Mouse (Mus musculus) brown adipose tissue, adult 24 weeks (tissue): ENCODE results near the gene Psip1. TPM values are rescaled to one million over a fixed set of nuclear protein-coding genes. Genes with fewer than 3 reads are reported as not detected.
"Not testable (repeated sequence)": the region's sequence is repeated elsewhere in the genome, so short reads cannot be mapped to it uniquely, and the experiment has no call there.

Experiments used
- H3K27ac ChIP-seq: fragments of 200-500 bp; replicated peaks from 2 replicates; pipeline ENCODE4 v1.5.1; 2012; ENCODE audit warnings: low read depth, mild to moderate bottlenecking, low read length
- H3K4me1 ChIP-seq: fragments of 200-500 bp; 2 replicates; pipeline ENCODE4 v1.6.1; 2012; ENCODE audit warnings: low read length, mixed read lengths; ENCODE audit not compliant: control insufficient read depth, insufficient read depth, insufficient read length
- H3K4me3 ChIP-seq: fragments of 200-500 bp; 2 replicates; pipeline ENCODE4 v1.5.1; 2012; ENCODE audit warnings: low read depth, mild to moderate bottlenecking, low read length, moderate library complexity; ENCODE audit not compliant: insufficient read depth
- polyA plus RNA-seq: library from polyadenylated mRNA; stranded (reverse); fragments of >200 nt; gene quantifications from 2 replicates; pipeline ENCODE4 v1.2.4, GENCODE M21; 2012; ENCODE audit not compliant: missing spikeins, insufficient read depth, insufficient read length

The Psip1 gene
- polyA plus RNA-seq, 1 experiment, result 14.9 TPM

DNA sequence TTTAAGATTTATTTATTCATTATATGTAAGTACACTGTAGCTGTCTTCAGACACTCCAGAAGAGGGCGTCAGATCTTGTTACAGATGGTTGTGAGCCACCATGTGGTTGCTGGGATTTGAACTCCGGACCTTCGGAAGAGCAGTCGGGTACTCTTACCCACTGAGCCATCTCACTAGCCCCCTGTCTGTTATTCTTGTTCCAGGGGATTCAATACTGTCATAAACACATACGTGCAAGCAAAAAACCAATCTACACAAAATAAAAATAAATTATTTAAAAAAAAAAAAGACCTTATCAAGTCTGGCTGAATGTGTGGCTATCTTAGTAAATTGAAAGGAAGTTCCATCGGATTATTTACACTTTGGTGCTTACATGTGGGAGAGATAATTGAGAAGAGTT lies 29.9 kb upstream of the Psip1 start:
- not testable (repeated sequence) for H3K4me3 ChIP-seq, H3K27ac ChIP-seq, H3K4me1 ChIP-seq

DNA sequence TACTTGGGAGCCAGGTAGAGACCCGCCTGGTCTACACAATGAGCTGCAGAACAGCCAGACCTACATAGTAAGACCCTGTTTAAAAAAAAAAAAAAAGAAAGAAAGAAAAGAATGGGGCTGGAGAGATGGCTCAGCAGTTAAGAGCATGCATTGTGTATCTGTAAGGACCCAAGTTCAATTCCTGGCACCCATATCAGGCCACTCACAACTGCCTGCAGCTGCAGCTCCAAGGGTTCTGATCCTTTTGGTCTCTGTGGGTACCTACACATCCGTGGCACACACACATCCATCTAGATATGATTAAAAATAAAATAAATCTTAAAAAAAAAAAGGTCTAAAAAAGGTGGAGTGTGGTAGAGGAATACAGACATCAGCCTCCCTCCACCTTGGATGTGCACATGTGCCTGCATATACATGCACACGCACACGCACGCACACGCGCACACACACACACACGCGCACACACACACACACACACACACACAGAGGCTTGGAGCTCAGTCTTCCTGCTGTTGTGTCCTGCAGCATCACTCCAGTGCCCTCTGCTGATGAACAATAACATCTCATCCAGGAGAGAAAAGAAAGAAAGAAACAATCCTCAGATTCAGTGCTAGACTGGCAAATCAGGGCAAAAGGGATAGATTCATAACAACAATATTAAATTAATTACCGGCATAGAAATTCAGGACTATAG lies 28.9 kb upstream of the Psip1 start:
- Histone ChIP-seq H3K4me3 (no peak overlapping the region), H3K4me1 (no peaks in the 10 kb centered on the region), H3K27ac (no peak overlapping the region)

DNA sequence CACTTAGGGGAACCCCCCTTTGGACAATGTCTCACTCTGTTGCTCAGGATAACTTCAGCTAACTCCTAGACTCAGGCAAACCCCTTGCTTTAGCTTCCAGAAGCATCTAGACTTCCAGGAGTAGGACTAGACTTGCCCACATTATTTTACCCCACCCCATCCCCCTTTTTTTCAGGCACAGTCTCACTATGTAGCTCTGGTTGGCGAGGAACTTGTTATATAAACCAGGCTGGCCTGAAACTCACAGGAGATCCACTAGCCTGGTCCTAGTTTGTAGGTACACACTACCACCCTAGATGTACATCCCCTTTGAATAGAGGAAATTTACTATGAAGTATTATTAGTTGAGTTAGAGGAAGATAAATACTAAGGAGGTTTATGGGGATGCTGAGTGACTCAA lies 27.9 kb upstream of the Psip1 start:
- Histone ChIP-seq H3K4me1 (no peaks in the 10 kb centered on the region), H3K27ac (no peak overlapping the region), H3K4me3 (no peak overlapping the region)

DNA sequence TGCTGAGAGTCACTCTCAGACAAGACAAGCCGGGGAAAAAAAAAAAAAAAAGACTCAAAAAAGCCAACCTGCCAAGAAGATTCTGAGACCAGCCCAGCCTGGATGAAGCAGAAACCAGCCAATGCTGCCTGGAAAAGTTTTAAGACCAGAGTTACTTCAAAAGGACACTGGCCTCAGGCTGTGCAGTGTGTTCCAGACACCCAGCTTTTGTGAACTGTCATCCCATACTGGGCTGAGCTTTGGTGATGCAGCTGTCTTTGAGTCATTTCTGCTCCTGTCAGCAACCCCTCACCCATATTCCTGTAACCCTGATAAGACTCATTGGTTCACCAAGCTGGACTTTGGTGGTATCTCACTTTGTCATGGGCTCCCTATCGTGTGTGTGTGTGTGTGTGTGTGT lies 26.4 kb upstream of the Psip1 start:
- Histone ChIP-seq H3K4me1 (no peaks in the 10 kb centered on the region), H3K27ac (no peak overlapping the region)

GRCm38 (mm10) chr4:83512217-83512616 lies 26.0 kb upstream of the Psip1 start:
- no peak overlapping the region for H3K4me3 ChIP-seq
- no peaks in the 10 kb centered on the region for H3K4me1 ChIP-seq
- H3K27ac ChIP-seq, result no peak overlapping the region

More for the DNA sequence above, 26.4 kb upstream of the Psip1 start:
- no peak overlapping the region for H3K4me3 ChIP-seq

DNA sequence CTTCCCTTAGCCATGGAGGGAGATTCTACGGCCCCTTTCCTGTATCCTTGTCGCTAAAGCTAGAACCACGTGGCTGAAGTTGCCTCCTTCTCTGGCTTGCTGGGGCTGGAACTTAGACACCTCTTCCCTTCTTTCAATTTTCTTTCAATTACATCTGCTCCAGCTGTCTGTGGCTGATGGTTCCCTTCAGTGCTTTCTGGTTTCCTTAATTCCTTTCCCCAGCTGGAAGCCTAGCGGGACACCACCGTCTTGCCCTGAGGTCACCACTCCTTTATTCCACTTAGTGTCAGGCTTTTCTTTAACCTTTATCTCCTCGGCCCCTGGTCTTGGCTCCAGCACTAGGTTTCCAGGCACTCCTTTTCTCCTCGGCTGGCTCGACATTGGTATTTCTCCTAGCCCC lies 24.8 kb upstream of the Psip1 start:
- Histone ChIP-seq H3K4me3 (no peak overlapping the region), H3K4me1 (no peaks in the 10 kb centered on the region), H3K27ac (no peak overlapping the region)

DNA sequence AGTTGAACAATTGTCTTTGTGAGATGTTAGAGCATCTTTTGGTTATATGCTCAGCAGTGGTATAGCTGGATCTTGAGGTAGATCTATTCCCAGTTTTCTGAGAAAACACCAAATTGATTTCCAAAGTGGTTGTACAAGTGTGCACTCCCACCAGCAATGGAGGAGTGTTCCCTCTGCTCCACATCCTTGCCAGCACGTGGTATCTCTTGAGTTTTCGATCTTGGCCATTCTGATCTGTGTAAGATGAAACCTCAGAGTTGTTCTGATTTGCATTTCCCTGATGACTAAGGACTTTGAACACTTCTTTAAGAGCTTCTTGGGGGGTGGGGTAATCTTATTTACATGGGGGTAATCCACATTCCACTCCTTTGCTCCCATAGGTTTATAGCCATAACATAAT lies 23.3 kb upstream of the Psip1 start:
- H3K4me1 ChIP-seq, result no peaks in the 10 kb centered on the region
- H3K27ac ChIP-seq, result no peak overlapping the region
- H3K4me3 ChIP-seq, result no peak overlapping the region

- Histone ChIP-seq H3K4me3 (no peak overlapping the region), H3K27ac (no peak overlapping the region), H3K4me1 (peaks cover 2% of the 10 kb centered on the region; the same call in 1 of the 2 replicates)
Measured at GRCm38 (mm10) chr4:83501037-83501430, 14.8 kb upstream of the Psip1 start.

GRCm38 (mm10) chr4:83500154-83501036 lies 14.1 kb upstream of the Psip1 start:
- Histone ChIP-seq H3K4me1 (peaks cover 2% of the 10 kb centered on the region; the same call in 1 of the 2 replicates), H3K27ac (no peak overlapping the region), H3K4me3 (no peak overlapping the region)

DNA sequence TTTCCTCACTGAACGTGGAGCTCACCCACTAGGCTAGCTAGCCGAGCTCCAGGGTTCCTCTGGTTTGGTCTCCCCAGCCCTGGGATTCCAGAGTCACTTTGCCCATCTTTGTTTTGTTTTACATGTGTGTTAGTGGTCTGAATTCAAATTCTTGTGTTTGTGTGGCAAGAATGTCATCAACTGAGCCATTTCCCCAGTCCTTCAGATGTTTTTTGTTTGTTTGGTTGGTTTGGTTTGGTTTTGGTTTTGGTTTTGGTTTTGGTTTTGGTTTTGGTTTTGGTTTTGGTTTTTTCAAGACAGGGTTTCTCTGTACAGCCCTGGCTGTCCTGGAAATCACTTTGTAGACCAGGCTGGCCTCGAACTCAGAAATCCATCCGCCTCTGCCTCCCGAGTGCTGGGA lies 10.8 kb upstream of the Psip1 start:
- Histone ChIP-seq H3K4me3 (peak overlapping the region; percentile 27; the same call in 1 of the 2 replicates), H3K27ac (peak overlapping the region; percentile 51)
- H3K4me1 ChIP-seq, result not testable (repeated sequence)

DNA sequence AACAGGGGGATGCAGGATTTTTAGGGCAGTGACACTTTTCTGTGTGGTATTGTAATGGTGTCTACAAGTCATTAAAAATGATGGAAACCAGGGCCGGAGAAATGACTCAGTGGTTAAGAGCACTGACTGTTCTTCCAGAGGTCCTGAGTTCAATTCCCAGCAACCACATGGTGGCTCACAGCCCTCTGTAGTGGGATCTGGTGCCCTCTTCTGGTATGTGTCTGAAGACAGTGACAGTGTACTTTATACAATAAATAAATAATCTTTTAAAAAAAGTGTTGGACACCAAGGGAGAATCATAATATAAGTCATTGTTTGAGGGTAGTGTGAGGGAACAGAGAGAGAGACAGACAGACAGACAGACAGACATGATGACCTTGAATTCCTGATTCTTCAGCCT lies 6.9 kb upstream of the Psip1 start:
- H3K27ac ChIP-seq, result no peak overlapping the region
- H3K4me3 ChIP-seq, result no peak overlapping the region
- peaks cover 2% of the 10 kb centered on the region; the same call in 1 of the 2 replicates for H3K4me1 ChIP-seq

- no peaks in the 10 kb centered on the region for H3K4me1 ChIP-seq
- no peak overlapping the region for H3K4me3 ChIP-seq
- H3K27ac ChIP-seq, result no peak overlapping the region
Measured at GRCm38 (mm10) chr4:83489121-83489520, 2.9 kb upstream of the Psip1 start.

DNA sequence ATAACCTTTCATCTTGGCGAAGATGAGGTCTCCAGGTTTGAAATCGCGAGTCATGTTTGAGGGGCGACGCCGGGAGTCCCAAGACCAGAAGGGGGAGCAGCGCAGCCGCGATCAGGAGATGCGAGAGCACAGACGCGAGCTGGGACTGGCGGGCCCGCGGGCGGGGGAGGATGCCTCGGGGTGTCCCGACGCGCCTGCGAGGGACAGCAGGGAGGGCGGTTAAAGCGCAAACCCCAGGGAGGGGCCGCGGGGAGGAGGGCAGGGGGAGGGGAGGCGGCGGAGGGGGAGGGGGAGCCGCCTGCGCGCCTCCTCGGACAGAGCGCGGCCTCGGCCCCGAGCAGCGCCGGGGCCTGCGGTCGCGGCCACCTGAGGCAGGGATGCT lies 533 bp downstream of the Psip1 start:
- Histone ChIP-seq H3K27ac (no peak overlapping the region), H3K4me1 (no peaks in the 10 kb centered on the region), H3K4me3 (peak overlapping the region; percentile 75)

- H3K4me3 ChIP-seq, result peak overlapping the region; percentile 75
- H3K4me1 ChIP-seq, result no peaks in the 10 kb centered on the region
- no peak overlapping the region for H3K27ac ChIP-seq
Measured at GRCm38 (mm10) chr4:83485250-83485649, 1.0 kb downstream of the Psip1 start.

DNA sequence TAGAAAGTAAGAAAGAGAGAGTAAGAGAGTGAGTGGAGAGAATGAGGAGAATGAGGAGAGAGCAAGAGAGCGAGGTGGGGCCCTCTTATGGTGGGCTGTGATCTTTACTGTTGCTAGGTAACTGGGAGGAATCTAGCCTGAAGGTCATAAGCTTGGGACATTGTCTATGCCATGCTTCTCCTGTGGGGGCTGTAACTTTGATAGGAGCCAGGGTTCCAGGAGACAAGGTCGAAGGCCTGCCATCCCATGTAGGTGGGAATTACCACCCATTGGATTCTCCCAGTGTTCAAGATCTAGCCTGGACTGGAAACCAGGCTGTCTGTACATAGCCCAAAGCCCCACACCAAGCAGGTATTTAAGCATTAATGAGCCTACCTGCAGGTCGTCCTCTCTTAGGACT lies 18.1 kb downstream of the Psip1 start:
- no peak overlapping the region for H3K27ac ChIP-seq
- no peak overlapping the region for H3K4me3 ChIP-seq
- no peaks in the 10 kb centered on the region for H3K4me1 ChIP-seq

DNA sequence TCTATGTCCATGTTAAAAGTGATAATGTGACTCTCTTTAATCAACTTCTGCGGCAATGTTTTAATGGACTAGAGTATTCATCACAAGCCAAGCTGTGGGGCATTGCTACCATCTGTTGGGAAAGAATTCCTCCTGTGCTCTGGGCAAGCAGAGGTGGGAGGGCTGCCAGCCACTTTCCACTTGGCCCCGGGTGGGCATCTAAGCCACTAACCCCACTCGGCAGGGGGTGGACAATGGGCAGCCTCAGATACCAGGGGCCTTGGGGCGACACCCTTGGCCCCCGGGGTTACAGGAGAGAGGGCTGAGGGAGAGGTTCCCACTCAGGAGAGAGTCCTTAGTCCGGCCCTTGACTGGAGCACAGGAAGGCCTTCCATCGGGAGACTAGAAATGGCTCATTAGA lies 18.6 kb downstream of the Psip1 start:
- Histone ChIP-seq H3K4me3 (no peak overlapping the region), H3K4me1 (no peaks in the 10 kb centered on the region), H3K27ac (no peak overlapping the region)
